Mouse (Mus musculus) urinary bladder, postnatal 4 days (tissue): ENCODE results near the gene Vps37d.
"Not testable (repeated sequence)": the region's sequence is repeated elsewhere in the genome, so short reads cannot be mapped to it uniquely, and the experiment has no call there.

Experiments
- DNase-seq, 2 experiments: peaks; one replicate each; pipeline ENCODE4 v3.0.0; 2021 to 2022; ENCODE audit warnings: low spot score in 2 of 2

Gene Vps37d

GRCm38 (mm10) chr5:135075655-135076054, 2.4 kb downstream of the Vps37d start:
- no peak for DNase-seq

DNA sequence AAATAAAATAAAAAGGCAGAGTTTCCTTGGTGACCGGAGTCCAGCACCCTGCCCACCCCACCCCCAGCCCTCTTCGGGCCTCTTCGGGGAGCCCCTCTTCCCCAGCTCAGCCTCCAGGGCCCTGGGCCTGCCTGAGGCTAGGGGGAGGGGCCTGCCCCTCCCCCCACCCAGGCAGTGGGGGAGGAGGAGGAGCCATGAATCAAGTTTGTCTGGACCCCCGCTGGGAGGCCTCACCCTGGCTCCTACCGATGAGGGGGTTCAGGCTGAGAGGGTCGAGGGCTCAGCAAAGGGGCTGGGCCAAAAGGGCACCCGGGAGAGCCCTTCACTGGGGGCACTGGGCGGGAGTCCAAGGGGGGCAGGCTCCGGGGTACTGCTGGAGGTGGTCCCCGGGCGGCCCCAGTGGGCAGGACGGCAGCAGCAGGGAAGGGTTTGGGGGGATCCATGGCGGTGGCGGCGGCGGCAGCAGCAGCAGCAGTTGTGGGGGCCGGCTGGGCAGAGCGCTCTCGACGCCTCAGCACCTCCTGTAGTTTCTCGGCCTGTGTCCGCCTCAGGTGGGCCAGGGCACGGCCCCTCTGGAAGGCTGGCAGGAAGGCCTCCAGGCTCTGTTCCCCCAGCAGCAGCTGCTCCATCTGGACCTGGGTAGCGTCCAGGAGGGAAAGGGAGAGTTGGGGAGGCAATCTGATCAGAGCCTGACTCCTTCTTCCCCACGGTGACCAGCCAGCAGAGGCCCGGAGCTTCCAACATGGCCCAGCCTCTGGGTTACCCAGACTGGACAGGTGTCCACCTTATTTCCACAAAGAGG, 4.5 kb downstream of the Vps37d start:
- DNase-seq, result no peak

DNA sequence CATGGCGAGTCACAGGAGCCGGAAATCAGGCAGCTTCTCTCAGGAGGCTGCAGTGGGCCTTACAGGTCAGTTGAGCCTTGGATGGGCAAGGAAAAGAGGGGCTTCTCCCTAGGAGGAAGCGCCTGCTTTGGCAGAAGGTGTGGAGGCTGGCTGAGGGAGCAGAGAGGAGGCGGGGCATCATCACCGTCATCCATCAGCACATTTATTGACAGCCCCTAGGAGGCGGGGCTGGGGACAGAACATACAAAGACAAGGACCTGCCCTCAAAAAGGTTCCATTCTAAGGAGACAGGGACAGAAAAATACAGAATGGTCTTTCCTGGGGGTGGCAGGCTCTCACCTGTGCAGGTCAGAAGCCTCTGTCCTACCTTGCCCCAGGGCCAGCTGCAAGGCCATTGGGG, 5.3 kb downstream of the Vps37d start:
- DNase-seq, result no peak

- DNase-seq, result no peak
These were observed 6.0 kb downstream of the Vps37d start for GRCm38 (mm10) chr5:135072061-135072460.

GRCm38 (mm10) chr5:135070448-135070847, 7.6 kb downstream of the Vps37d start:
- DNase-seq, result no peak

- DNase-seq, result no peak
These were observed 12.1 kb downstream of the Vps37d start for GRCm38 (mm10) chr5:135066008-135066407.

- not testable (repeated sequence) for DNase-seq
These were observed 13.1 kb downstream of the Vps37d start, which contains the start of gene Bud23 for GRCm38 (mm10) chr5:135064909-135065446. Gene Bud23 (minus strand): TSS chr5:135064959.

- DNase-seq, result no peak
These were observed 13.7 kb downstream of the Vps37d start for GRCm38 (mm10) chr5:135064382-135064766.

- DNase-seq, result peak; percentile 94 to 97
These were observed 14.3 kb downstream of the Vps37d start, which contains the start of gene Dnajc30 for GRCm38 (mm10) chr5:135063629-135064381. Gene Dnajc30 (plus strand): TSS chr5:135064202.

GRCm38 (mm10) chr5:135053356-135053755, 24.7 kb downstream of the Vps37d start:
- no peak for DNase-seq

- not testable (repeated sequence) for DNase-seq
These were observed 28.8 kb downstream of the Vps37d start for GRCm38 (mm10) chr5:135049268-135049667.

- DNase-seq, result no peak
These were observed 29.5 kb downstream of the Vps37d start for GRCm38 (mm10) chr5:135048539-135048938.

GRCm38 (mm10) chr5:135044575-135044974, 33.5 kb downstream of the Vps37d start:
- DNase-seq, result no peak

- no peak for DNase-seq
These were observed 35.8 kb downstream of the Vps37d start for GRCm38 (mm10) chr5:135042105-135042788.

DNA sequence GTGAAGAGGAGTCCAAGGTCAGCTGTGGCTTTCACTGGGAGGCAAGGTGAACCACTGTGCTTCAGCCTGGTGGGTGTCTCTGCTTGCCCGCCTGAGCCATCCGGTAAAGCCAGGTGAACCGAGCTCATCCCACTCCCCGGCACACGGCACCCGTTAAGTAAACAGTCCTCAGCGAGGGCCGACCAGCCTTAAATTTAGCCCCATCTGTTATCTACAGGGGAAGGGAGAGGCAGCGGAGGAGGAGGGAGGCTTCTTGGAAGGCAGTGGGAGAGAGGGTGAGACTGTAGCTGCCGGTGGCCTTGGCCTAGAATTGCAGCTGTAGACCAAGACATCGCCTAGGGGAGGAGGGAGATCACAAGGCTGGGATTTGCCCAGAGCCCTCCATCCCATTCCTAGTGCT, 37.3 kb downstream of the Vps37d start:
- DNase-seq, result peak in 1 of 2 experiments; percentile 52

DNA sequence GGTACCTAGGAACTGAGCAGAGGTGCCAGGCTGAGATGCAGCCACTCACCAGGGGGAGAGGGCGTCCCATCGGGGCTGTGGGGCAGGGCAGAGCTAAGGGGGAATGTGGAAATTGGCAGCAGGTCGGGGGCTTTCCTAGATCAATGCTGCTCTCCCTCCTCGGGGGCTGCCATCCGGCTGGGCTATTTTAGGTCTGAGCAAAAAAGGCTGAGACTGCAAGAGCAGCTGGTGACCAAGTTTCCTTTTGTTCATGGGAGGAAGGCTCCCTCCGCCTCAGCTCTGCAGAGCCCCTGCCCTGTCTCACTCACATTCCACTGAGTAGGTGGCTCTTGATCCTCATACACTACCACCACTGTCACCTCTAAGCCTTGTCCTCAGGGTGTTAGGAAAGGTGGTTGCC, 38.0 kb downstream of the Vps37d start:
- DNase-seq, result no peak

DNA sequence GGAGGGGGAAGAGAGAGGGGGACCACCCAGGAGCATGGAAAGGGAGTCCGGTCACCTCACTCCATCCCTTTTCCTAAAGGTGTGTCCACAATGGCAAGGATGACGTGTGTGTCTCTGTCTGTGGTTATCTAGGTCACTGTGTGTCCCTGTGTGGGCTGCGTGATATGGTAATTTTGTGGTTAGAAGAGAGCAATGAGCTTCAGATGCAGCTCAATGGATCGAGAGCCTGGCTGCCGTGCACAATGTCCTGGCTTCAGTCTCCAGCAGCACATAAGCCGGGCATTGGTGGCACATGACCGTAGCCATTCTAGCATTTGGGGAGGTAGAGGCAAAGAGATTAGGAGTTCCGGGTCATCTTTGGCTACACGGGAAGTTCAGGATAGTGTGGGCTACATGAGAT, 38.5 kb downstream of the Vps37d start:
- no peak for DNase-seq

GRCm38 (mm10) chr5:135037946-135038345, 40.1 kb downstream of the Vps37d start:
- no peak for DNase-seq

DNA sequence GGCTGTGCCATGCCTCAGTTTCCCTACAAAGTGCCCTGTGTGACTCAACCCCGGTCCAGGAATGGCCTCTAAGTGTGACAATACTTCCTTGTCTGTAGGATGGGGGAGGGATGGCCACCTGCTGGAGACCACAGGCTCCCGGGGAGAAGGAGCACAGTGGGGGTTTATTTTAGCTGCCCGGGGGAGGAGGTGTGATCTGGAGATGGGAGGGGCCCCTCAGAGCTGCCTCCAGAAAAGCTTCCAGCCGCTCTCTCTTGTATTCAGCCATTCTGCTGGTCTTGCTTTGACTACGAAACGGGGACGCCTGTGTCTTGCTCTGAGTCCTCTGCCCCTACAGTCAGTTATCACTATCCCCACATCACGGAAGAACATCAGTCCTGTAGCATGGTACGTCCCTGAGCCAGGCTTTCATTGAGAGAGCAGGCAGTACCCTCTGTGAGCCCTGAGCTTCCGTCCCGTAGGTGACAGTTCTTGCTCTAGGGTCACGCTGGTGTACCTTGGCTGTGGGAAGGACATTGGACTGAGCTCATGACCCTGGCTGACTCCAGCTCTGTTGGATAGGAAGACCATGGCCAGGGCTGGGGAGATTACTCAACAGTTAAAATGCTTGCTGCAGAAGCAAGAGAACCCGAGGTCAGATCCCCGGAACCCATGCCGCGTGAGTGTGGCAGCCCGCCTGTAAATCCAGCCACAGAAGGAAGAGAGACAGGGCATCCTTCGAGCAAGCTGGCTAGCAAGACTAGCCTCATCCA, 42.3 kb downstream of the Vps37d start:
- no peak for DNase-seq

DNA sequence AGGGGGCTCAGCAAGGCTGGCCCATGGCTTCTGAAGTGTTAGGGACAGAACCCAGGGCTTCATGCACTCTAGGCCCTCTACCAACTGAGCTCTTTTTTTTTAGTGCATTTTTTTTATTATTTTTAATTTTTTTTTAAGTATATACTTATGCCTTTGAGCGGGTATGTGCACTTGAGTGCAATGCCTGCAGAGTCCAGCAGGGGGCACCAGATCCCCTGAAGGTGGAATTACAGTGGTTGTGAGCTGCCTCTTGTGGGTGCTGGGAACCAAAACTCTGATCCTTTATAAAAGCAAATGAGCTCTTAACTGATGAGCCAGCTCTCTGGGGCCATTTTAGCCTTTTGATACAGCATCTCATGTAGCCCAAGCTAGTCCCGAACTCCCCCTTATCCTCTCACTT, 43.5 kb downstream of the Vps37d start:
- no peak for DNase-seq

DNA sequence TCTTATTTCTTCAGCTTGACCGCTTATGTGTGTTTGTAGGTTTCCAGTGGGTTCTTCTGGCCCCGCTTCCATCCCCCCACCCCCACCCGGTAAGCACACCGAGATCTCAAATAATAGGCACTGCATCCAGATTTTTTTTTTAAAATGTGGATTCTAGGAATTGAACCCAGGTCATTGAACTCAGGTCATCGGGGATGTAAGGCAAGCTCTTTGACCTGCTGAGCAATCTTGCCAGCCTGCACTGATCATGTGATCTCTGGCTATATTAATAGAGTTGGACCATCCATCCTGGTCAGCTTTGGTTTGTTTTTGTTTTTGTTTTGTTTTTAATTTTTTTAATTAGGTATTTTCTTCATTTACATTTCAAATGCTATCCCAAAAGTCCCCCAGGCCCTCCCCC, 45.5 kb downstream of the Vps37d start:
- DNase-seq, result no peak
